ENCODE assay signal across 8 mouse cellular contexts in the genomic region with DNA sequence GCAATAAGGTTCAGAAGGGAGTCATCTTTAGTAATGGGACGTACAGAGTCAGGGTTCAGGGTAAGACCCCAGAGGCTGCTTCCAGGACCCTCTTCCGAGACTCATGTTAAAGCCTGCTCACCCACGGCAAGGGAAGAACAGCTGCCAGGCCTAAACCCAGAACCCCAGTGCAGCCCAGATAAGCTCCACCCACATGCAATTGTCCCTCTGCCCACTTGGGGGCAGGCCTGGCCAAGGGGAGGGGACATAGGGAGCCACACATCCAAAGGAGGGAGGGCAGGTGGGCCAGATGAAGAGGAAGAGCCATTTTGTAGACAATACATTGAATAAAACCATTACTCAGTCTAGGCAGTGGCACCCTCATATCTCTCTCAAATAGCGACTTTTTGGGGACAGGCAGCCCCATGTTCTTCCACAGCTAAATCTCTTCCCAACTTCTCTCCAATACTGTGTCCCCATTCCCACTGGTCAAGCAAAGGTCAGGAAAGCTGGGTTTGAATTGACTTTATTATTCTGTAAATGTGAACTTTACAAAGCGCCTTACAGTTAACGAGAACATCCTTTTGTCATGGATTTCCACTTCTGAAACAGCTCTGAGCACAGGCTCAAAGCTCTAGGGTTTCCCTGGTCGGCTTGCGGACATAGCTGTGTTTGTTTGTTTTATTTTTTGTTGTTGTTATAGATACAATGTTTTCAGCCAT. TPM values are rescaled to one million over a fixed set of nuclear protein-coding genes. Genes with fewer than 3 reads are reported as not detected.
DNase-seq lines count a peak whose midpoint lies in the region; ATAC-seq and TF ChIP-seq lines count a peak whose summit lies in the region.

No protein-coding gene starts in this region.

- peak; percentile 87 for ATAC-seq in erythroblast, adult 5-6 weeks (replicated peaks; ENCODE audit: low FRiP score, poor library complexity, severe bottlenecking)
- ATAC-seq in lung, embryonic 15.5 days (ENCODE audit: borderline replicate concordance, extremely low read depth, low FRiP score, low TSS enrichment), result 0 out of 2 replicates have a peak, but pooled peaks have one; percentile 52

- TF ChIP-seq POLR2A in bone marrow macrophage, adult 2 months (IDR thresholded peaks at IDR 0.05; ENCODE audit: borderline replicate concordance, low read depth, low read length), result no peak
- no peak for TF ChIP-seq POLR2A in olfactory bulb, adult 2 months (IDR thresholded peaks at IDR 0.05; ENCODE audit: insufficient read depth, low read depth, low read length)

- 42% methylated on average over 8 of the region's 8 CpGs for WGBS in lung, embryonic 15.5 days
- WGBS in olfactory bulb, adult 2 months, result 47% methylated on average over 8 of the region's 8 CpGs

- intact Hi-C loops in heart, postnatal 10 days (cut with DNase I), result loop anchor here (1.0 to 10.0 kb wide), 2 partner anchors 87 to 220 kb away; no protein-coding TSS in a partner anchor

- 0 out of 2 replicates have a peak, but pooled peaks cover under 1% of the 10 kb centered on the region for H3K36me3 ChIP-seq in lung, embryonic 15.5 days

- H3K4me2 ChIP-seq in lung, embryonic 15.5 days, result no peak overlapping the region

- no peaks in the 10 kb centered on the region for H3K27me3 ChIP-seq in lung, embryonic 15.5 days

- H3K9me3 ChIP-seq in lung, embryonic 15.5 days, result no peaks in the 10 kb centered on the region

- TF ChIP-seq CTCF in bone marrow macrophage, adult 2 months (IDR thresholded peaks at IDR 0.05; ENCODE audit: low read depth, low read length), result peak; percentile 61
- TF ChIP-seq CTCF in olfactory bulb, adult 2 months (IDR thresholded peaks at IDR 0.05; ENCODE audit: insufficient read depth, low read depth, low read length), result peak; percentile 90

- no peak overlapping the region for H3K9ac ChIP-seq in lung, embryonic 15.5 days

- peak; percentile 52 to 64 for DNase-seq in CD8-positive naive resting alpha-beta T cell, adult 2 months (ENCODE audit: low read depth in 2 of 2, low spot score in 2 of 2)
- DNase-seq in heart, postnatal 10 days, result peak; percentile 67 to 80
- peak; percentile 67 to 81 for DNase-seq in kidney, postnatal 36 days
- peak; percentile 66 for DNase-seq in thymus, postnatal 0 days (ENCODE audit: low spot score)

- no peak overlapping the region for H3K4me3 ChIP-seq in bone marrow macrophage, adult 2 months (ENCODE audit: insufficient read depth, low read length)
- H3K4me3 ChIP-seq in lung, embryonic 15.5 days, result no peak overlapping the region
- no peak overlapping the region for H3K4me3 ChIP-seq in olfactory bulb, adult 2 months (ENCODE audit: insufficient read depth, low read depth, low read length)

- H3K27ac ChIP-seq in bone marrow macrophage, adult 2 months (ENCODE audit: insufficient read depth, low read depth, low read length), result no peak overlapping the region
- H3K27ac ChIP-seq in lung, embryonic 15.5 days, result no peak overlapping the region
- H3K27ac ChIP-seq in olfactory bulb, adult 2 months (ENCODE audit: insufficient read depth, low read depth, low read length), result peak overlapping the region; percentile 45

- no peaks in the 10 kb centered on the region for H3K4me1 ChIP-seq in bone marrow macrophage, adult 2 months (ENCODE audit: control insufficient read depth, insufficient read depth, low read length)
- H3K4me1 ChIP-seq in lung, embryonic 15.5 days, result no peaks in the 10 kb centered on the region
- peaks cover 36% of the 10 kb centered on the region for H3K4me1 ChIP-seq in olfactory bulb, adult 2 months (ENCODE audit: control insufficient read depth, insufficient read depth, low read length)

RNA-seq across cellular contexts. Expression of a gene that starts 33.6 kb away (rescaled TPM):
- 42.9 and 45.5 TPM in 2 replicates for polyA plus RNA-seq in bone marrow macrophage, adult 2 months (2012; ENCODE audit: insufficient read depth, insufficient read length, missing spikeins)
- total RNA-seq in erythroblast, adult 5-6 weeks (2015; ENCODE audit: low replicate concordance), result 531 and 563 TPM in 2 replicates
- total RNA-seq in erythroblast, adult 5-6 weeks (2017; ENCODE audit: low replicate concordance), result 630 and 869 TPM in 2 replicates
- total RNA-seq in heart, postnatal 10 days (2021), result 10 to 100 TPM; 71.6 to 76.9 TPM
- 70.3 and 71.7 TPM in 2 replicates for polyA plus RNA-seq in lung, embryonic 15.5 days (2015; fragmentation: Nextera tagmentation; extraction: Ambion mirVana)
- not detected in 2 replicates for polyA plus RNA-seq in olfactory bulb, adult 2 months (2012; ENCODE audit: insufficient read depth, insufficient read length, low replicate concordance, missing spikeins)
- polyA plus RNA-seq in thymus, postnatal 0 days (2015; fragmentation: Nextera tagmentation; extraction: Ambion mirVana), result 76.2 and 78.7 TPM in 2 replicates

Comparison
In these comparisons a context has a peak if more than half of its experiments do, and no peak if none do; other contexts are left out.
1. RNA of a gene that starts 33.6 kb away (polyA plus RNA-seq): 76.2 to 78.7 TPM in thymus, postnatal 0 days, 70.3 to 71.7 TPM in lung, embryonic 15.5 days and 42.9 to 45.5 TPM in bone marrow macrophage, adult 2 months; not detected in olfactory bulb, adult 2 months; every median in the first group is over 10 times any median in the second.
2. Peak in every context shown above with its lines, with median percentiles within 50 percentile points of each other: DNase-seq.